Mouse (Mus musculus): ENCODE data around the gene Tlcd2. TPM values are rescaled to one million over a fixed set of nuclear protein-coding genes. Genes with fewer than 3 reads are reported as not detected.
A peak's percentile ranks its signal among the peaks of the same experiment; 100 is the strongest.

Tlcd2 gene
- polyA plus RNA-seq, 1 experiment from 2014 or later = 4.5 TPM

DNA sequence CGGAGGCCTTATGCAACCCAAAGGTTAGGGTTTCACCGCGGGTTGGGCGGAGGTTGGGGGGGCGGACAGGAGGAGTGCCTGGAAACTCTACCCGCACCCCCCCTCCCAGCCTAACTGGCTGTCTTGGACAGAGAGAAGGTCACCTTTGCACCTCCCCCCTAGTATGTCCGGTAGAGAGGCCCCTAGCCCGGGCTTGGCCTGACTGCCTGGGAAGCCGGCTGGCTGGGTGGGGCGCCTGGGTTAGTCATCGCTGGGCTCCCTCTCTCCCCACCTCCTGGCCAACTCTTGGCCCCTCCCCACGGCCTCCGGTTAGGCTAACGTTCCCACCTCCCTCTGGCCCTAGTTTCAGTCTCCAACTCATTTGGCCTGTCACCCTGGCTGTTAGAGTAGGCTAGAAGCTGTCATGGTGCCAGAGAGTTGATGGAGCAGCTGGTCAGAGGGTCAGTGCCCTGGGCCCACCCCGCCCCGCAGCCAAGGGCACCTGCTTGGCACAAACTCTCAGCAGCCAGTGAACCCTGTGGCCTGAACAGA lies 803 bp downstream of the Tlcd2 start:
- DNase-seq (ENCODE audit: low spot score) (no peak), ATAC-seq (ENCODE audit: low FRiP score) (no peak)
- no peaks in the 10 kb centered on the region for H3K27me3 ChIP-seq (ENCODE audit: control insufficient read depth, insufficient read depth, low read length)
- peaks cover 17% of the 10 kb centered on the region for H3K36me3 ChIP-seq (replicated peaks; ENCODE audit: control insufficient read depth, insufficient read depth)
- 4% methylated on average over 16 of the region's 16 CpGs for WGBS
- H3K9ac ChIP-seq = peak overlapping the region; percentile 73
- no peaks in the 10 kb centered on the region for H3K9me3 ChIP-seq (ENCODE audit: control insufficient read depth, low read length)
- peak overlapping the region; percentile 76 for H3K4me2 ChIP-seq (replicated peaks)
- peaks cover 19% of the 10 kb centered on the region for H3K4me1 ChIP-seq (replicated peaks; ENCODE audit: control insufficient read depth, insufficient read depth, low read length)
- peak overlapping the region; percentile 73 for H3K4me3 ChIP-seq (replicated peaks; ENCODE audit: low read length)
- no peak overlapping the region for H3K27ac ChIP-seq

DNA sequence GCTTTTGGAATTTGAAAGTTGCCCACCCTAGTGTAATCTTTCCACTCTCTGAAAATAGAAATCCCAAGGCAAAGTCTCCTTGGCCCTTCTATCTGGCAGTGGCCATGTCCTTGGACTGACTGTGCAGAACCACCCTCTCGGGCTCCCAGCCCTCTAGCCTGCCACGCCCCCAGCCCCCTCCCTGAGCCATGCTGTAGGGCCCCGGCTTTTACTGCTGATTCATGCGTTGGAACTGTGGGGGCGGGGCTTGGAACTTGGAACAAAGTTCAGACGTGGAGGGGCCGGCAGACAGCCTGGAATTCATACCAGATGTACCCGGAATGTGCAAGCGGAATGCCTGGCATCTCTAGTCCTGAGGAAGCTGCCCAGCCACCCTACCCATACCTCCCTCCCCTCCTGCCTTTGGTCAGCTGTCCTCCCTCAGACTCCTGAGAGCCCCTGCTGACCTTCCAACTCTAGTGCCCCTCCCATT lies 1.4 kb downstream of the Tlcd2 start:
- no peaks in the 10 kb centered on the region for H3K9me3 ChIP-seq (ENCODE audit: control insufficient read depth, low read length)
- H3K27ac ChIP-seq = no peak overlapping the region
- WGBS = 7% methylated on average over 9 of the region's 9 CpGs
- ATAC-seq (ENCODE audit: low FRiP score) (no peak), DNase-seq (ENCODE audit: low spot score) (peak; percentile 44)
- peak overlapping the region; percentile 73; the same call in 1 of the 2 replicates for H3K9ac ChIP-seq
- peaks cover 19% of the 10 kb centered on the region for H3K4me1 ChIP-seq (replicated peaks; ENCODE audit: control insufficient read depth, insufficient read depth, low read length)
- peaks cover 17% of the 10 kb centered on the region for H3K36me3 ChIP-seq (replicated peaks; ENCODE audit: control insufficient read depth, insufficient read depth)
- H3K27me3 ChIP-seq (ENCODE audit: control insufficient read depth, insufficient read depth, low read length) = no peaks in the 10 kb centered on the region
- peak overlapping the region; percentile 73; the same call in 1 of the 2 replicates for H3K4me3 ChIP-seq (replicated peaks; ENCODE audit: low read length)
- H3K4me2 ChIP-seq (replicated peaks) = peak overlapping the region; percentile 76

DNA sequence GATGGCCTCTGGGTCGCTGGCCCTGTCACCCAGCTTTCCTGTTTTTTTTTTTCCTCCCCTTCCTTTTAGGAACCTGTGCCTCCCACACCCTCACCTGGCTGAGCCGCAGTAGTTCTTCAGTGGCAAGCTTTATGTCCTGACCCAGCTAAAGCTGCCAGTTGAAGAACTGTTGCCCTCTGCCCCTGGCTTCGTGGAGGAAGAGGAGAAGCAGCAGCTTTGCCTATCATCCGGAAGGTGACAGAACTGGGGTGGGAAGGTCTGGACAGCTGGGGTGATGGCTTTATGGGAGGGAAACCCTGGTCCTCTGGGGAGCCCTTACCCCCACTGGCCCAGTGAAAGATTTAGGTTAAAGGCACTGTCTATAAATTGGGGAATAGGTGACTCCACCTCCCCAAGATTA lies 2.1 kb downstream of the Tlcd2 start:
- 74% methylated on average over 4 of the region's 4 CpGs for WGBS
- H3K27ac ChIP-seq = no peak overlapping the region
- H3K4me3 ChIP-seq (replicated peaks; ENCODE audit: low read length) = no peak overlapping the region
- H3K36me3 ChIP-seq (replicated peaks; ENCODE audit: control insufficient read depth, insufficient read depth) = peaks cover 17% of the 10 kb centered on the region
- DNase-seq (ENCODE audit: low spot score) (no peak), ATAC-seq (ENCODE audit: low FRiP score) (no peak)
- H3K27me3 ChIP-seq (ENCODE audit: control insufficient read depth, insufficient read depth, low read length) = no peaks in the 10 kb centered on the region
- H3K9ac ChIP-seq = no peak overlapping the region
- H3K4me1 ChIP-seq (replicated peaks; ENCODE audit: control insufficient read depth, insufficient read depth, low read length) = peaks cover 19% of the 10 kb centered on the region
- H3K9me3 ChIP-seq (ENCODE audit: control insufficient read depth, low read length) = no peaks in the 10 kb centered on the region
- no peak overlapping the region for H3K4me2 ChIP-seq (replicated peaks)

DNA sequence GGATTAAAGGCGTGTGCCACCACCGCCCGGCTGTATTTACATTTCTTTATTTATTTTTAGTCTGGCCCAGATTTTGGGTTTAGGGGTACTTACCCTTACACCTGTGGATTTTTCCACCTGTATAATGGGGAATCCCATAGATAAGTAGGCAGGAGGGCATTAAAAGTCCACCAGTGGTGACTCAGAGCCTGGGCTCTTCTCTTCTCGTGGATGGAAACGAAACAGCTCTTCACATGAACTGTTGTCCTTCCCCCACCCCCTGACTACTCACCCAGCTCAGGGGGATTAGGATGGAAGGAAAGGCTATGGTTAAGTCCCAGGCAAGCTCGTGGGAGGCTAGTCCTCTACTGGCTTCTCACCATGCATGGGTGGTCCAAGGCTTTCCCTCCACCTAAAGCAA lies 2.9 kb downstream of the Tlcd2 start:
- 94% methylated on average over 6 of the region's 6 CpGs for WGBS
- ATAC-seq (ENCODE audit: low FRiP score) (no peak), DNase-seq (ENCODE audit: low spot score) (no peak)
- H3K9ac ChIP-seq = no peak overlapping the region
- peaks cover 19% of the 10 kb centered on the region for H3K4me1 ChIP-seq (replicated peaks; ENCODE audit: control insufficient read depth, insufficient read depth, low read length)
- H3K4me3 ChIP-seq (replicated peaks; ENCODE audit: low read length) = no peak overlapping the region
- H3K27me3 ChIP-seq (ENCODE audit: control insufficient read depth, insufficient read depth, low read length) = no peaks in the 10 kb centered on the region
- H3K4me2 ChIP-seq (replicated peaks) = no peak overlapping the region
- no peaks in the 10 kb centered on the region for H3K9me3 ChIP-seq (ENCODE audit: control insufficient read depth, low read length)
- H3K27ac ChIP-seq = no peak overlapping the region
- H3K36me3 ChIP-seq (replicated peaks; ENCODE audit: control insufficient read depth, insufficient read depth) = peaks cover 17% of the 10 kb centered on the region

DNA sequence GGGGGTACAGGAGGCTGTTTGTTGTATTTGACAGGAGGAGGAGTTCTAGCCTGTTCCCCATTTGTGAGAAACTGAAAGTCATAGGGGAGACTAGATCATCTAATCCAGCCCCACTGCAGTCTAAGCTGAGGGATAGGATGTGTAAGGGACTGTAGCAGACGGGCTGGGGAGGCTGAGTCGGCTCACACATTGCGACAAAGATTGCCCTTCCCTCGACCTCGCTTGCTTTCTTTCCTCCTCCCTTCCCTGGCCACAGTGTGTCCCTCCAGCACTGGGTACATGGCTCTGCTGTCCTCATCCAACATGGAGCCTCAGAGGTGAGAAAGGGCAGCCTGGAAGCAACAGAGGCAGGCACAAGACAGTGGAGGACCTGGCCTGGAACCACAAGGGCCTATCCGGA lies 3.5 kb downstream of the Tlcd2 start:
- WGBS = 92% methylated on average over 6 of the region's 6 CpGs
- DNase-seq (ENCODE audit: low spot score) (no peak), ATAC-seq (ENCODE audit: low FRiP score) (no peak)
- Histone ChIP-seq H3K36me3 (replicated peaks; ENCODE audit: control insufficient read depth, insufficient read depth) (peaks cover 17% of the 10 kb centered on the region), H3K4me1 (replicated peaks; ENCODE audit: control insufficient read depth, insufficient read depth, low read length) (peaks cover 14% of the 10 kb centered on the region), H3K27ac (no peak overlapping the region), H3K9me3 (ENCODE audit: control insufficient read depth, low read length) (no peaks in the 10 kb centered on the region), H3K4me2 (replicated peaks) (no peak overlapping the region), H3K9ac (no peak overlapping the region), H3K27me3 (ENCODE audit: control insufficient read depth, insufficient read depth, low read length) (no peaks in the 10 kb centered on the region), H3K4me3 (replicated peaks; ENCODE audit: low read length) (no peak overlapping the region)

DNA sequence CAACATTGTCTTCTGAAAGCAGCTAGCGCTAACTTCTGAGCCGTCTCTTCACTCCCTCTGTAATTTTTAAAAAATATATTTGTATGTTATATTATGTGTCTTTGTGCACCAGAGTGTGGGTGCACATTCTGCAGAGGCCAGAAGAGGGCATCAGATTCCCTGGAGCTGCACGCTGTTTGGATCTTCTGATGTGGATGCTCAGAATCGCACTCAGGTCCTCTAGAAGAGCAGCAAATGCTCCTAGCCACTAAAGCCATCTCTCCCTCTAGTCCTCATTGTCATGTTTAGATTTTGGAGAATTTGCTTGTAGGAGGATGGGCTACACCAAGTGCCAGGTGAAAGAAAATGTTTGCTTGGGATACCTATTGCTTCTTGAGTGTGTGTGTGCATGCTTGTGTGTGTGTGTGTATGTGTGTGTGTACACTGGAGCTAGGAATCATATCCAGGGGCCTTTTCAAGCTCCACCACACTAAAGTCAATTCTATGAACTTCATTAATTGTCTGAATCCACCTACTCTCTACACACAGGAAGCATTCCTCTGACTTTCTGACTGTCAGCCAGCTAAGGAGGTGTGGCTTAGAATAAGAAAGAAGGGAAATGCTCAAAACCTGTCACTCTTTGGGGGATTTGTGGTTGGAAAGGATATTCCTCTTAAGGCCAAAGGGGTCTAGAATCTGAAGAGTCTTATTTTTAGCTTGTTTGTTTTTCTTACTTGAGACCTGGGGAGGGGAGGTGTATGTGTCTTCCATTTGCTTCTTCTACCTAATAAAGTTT lies 5.4 kb downstream of the Tlcd2 start:
- peaks cover 12% of the 10 kb centered on the region for H3K4me1 ChIP-seq (replicated peaks; ENCODE audit: control insufficient read depth, insufficient read depth, low read length)
- H3K36me3 ChIP-seq (replicated peaks; ENCODE audit: control insufficient read depth, insufficient read depth) = peaks cover 17% of the 10 kb centered on the region
- DNase-seq (ENCODE audit: low spot score) (no peak), ATAC-seq (ENCODE audit: low FRiP score) (no peak)
- H3K4me2 ChIP-seq (replicated peaks) = peak overlapping the region; percentile 48; the same call in 1 of the 2 replicates
- H3K4me3 ChIP-seq (replicated peaks; ENCODE audit: low read length) = no peak overlapping the region
- no peaks in the 10 kb centered on the region for H3K9me3 ChIP-seq (ENCODE audit: control insufficient read depth, low read length)
- H3K27ac ChIP-seq = no peak overlapping the region
- WGBS = 97% methylated on average over 4 of the region's 4 CpGs
- no peak overlapping the region for H3K9ac ChIP-seq
- H3K27me3 ChIP-seq (ENCODE audit: control insufficient read depth, insufficient read depth, low read length) = no peaks in the 10 kb centered on the region

DNA sequence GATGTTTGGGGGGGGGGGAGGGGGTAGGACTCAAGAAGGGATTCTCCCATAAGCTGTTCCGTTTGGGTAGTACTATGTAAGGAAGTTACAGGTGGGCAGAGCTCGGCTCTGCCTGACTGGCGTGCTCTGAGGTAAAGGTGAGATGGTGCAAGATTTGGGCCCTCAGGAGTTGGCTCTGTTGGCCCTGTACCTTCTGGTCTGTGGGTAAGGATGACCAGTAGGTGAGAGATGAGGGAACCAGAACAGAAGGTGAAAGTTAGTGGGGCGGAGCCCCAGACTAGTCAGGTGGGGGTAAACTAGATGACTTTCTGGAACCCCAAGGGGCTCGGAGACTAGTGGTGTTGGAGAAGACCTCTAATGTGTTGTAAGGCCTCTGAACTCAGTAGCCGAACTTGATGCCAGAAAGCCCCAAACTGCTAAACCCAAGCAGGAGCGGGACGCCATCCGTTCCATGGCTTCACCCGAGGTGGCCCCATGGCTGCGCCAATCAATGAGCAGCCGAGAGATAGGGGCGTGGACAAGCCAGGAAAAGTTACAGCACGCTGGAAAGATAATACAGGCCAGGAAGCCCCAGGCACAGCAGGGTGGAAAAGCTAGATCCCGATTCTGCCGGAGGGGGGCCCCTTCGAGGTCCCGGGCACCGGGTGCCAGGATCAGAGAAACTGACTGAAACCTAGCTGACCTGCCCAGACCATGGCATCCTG lies 6.1 kb downstream of the Tlcd2 start:
- WGBS = 21% methylated on average over 19 of the region's 19 CpGs
- peak; percentile 31; the same call in 1 of the 2 replicates for ATAC-seq (ENCODE audit: low FRiP score)

DNA sequence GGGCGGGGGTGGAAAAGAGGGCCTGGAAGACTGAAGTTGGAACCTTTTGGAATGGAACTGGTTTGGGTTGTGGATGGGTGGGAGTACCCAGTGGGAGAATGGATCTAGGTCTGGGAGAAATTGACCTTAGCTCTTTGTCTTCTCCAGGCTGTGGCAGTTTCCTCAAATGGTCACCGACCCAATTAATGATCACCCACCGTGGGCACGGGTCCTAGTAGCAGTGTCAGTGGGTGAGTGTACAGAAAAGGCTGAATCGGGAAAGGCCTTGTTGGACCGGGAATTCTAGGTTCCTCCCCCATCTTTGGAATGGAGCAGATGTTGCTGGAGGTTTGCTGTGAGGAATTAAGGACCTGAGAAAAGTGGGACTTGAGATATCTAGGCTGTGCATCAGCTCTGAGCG lies 6.9 kb downstream of the Tlcd2 start:
- Histone ChIP-seq H3K27ac (no peak overlapping the region), H3K4me1 (replicated peaks; ENCODE audit: control insufficient read depth, insufficient read depth, low read length) (no peaks in the 10 kb centered on the region), H3K4me3 (replicated peaks; ENCODE audit: low read length) (peak overlapping the region; percentile 18), H3K36me3 (replicated peaks; ENCODE audit: control insufficient read depth, insufficient read depth) (peaks cover 17% of the 10 kb centered on the region), H3K9me3 (ENCODE audit: control insufficient read depth, low read length) (no peaks in the 10 kb centered on the region), H3K9ac (no peak overlapping the region), H3K27me3 (ENCODE audit: control insufficient read depth, insufficient read depth, low read length) (no peaks in the 10 kb centered on the region), H3K4me2 (replicated peaks) (peak overlapping the region; percentile 48)
- DNase-seq (ENCODE audit: low spot score) (no peak), ATAC-seq (ENCODE audit: low FRiP score) (no peak)
- WGBS = 69% methylated on average over 7 of the region's 7 CpGs

More for the DNA sequence above, 6.1 kb downstream of the Tlcd2 start:
- DNase-seq (ENCODE audit: low spot score) = no peak
- H3K36me3 ChIP-seq (replicated peaks; ENCODE audit: control insufficient read depth, insufficient read depth) = peaks cover 17% of the 10 kb centered on the region
- no peak overlapping the region for H3K27ac ChIP-seq
- H3K4me2 ChIP-seq (replicated peaks) = peak overlapping the region; percentile 48
- H3K9me3 ChIP-seq (ENCODE audit: control insufficient read depth, low read length) = no peaks in the 10 kb centered on the region
- H3K9ac ChIP-seq = peak overlapping the region; percentile 18; the same call in 1 of the 2 replicates
- H3K27me3 ChIP-seq (ENCODE audit: control insufficient read depth, insufficient read depth, low read length) = no peaks in the 10 kb centered on the region
- peaks cover 5% of the 10 kb centered on the region for H3K4me1 ChIP-seq (replicated peaks; ENCODE audit: control insufficient read depth, insufficient read depth, low read length)
- peak overlapping the region; percentile 18 for H3K4me3 ChIP-seq (replicated peaks; ENCODE audit: low read length)

DNA sequence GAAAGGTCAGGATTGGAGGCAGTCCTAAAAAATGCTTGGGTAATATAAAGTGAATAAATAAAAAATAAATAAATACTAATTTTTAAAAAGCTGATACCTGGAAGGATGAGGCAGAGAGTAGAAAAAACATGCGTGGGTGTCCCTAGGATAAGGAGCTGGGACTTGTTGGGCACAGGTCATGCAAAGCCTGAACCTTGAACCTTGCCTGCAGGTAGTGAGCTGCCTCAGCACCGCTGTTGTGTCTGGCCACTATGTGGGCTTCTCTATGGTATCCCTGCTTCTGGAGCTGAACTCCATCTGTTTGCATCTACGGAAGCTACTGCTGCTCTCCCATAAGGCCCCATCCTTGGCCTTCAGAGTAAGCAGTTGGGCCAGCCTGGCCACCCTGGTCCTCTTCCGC lies 7.7 kb downstream of the Tlcd2 start:
- no peak overlapping the region for H3K27ac ChIP-seq
- no peak for DNase-seq (ENCODE audit: low spot score)
- ATAC-seq (ENCODE audit: low FRiP score) = no peak
- WGBS = 89% methylated on average over 4 of the region's 4 CpGs
- H3K4me1 ChIP-seq (replicated peaks; ENCODE audit: control insufficient read depth, insufficient read depth, low read length) = no peaks in the 10 kb centered on the region
- H3K27me3 ChIP-seq (ENCODE audit: control insufficient read depth, insufficient read depth, low read length) = no peaks in the 10 kb centered on the region
- H3K4me2 ChIP-seq (replicated peaks) = no peak overlapping the region
- H3K36me3 ChIP-seq (replicated peaks; ENCODE audit: control insufficient read depth, insufficient read depth) = peaks cover 17% of the 10 kb centered on the region
- no peak overlapping the region for H3K9ac ChIP-seq
- H3K9me3 ChIP-seq (ENCODE audit: control insufficient read depth, low read length) = no peaks in the 10 kb centered on the region
- no peak overlapping the region for H3K4me3 ChIP-seq (replicated peaks; ENCODE audit: low read length)

Measured in hindbrain, embryonic 14.5 days (tissue).